Mouse (Mus musculus) CH12.LX (cell line): ENCODE results near the gene Aldoart2. TPM values are rescaled to one million over a fixed set of nuclear protein-coding genes. Genes with fewer than 3 reads are reported as not detected.
"Not testable (repeated sequence)": the region's sequence is repeated elsewhere in the genome, so short reads cannot be mapped to it uniquely, and the experiment has no call there.

ENCODE experiments used
- DNase-seq: peaks from one replicate; pipeline ENCODE4 v3.0.0-alpha.2; 2013; ENCODE audit errors: extremely low read depth
- H3K27ac ChIP-seq: 2 replicates; pipeline ENCODE4 v1.5.1; 2012; ENCODE audit warnings: low read depth, mild to moderate bottlenecking, control low read depth, moderate library complexity; ENCODE audit not compliant: insufficient read depth
- H3K27me3 ChIP-seq: replicated peaks from 2 replicates; pipeline ENCODE3; 2012; ENCODE audit warnings: inconsistent platforms
- H3K36me3 ChIP-seq, 2 experiments: replicated peaks in 1 of 2; 2 replicates each; pipeline versions ENCODE3 to v1.6.1; 2012; ENCODE audit warnings: inconsistent platforms in 1 of 2, low read length in 1 of 2, mild to moderate bottlenecking in 1 of 2, mixed read lengths in 1 of 2, moderate library complexity in 1 of 2; ENCODE audit not compliant: control insufficient read depth in 1 of 2, insufficient read depth in 1 of 2
- H3K4me1 ChIP-seq, 2 experiments: 2 replicates each; pipeline ENCODE4 v1.6.1; 2012; ENCODE audit warnings: inconsistent platforms in 1 of 2, moderate library complexity in 1 of 2; ENCODE audit not compliant: insufficient read depth in 2 of 2, control insufficient read depth in 1 of 2
- H3K4me2 ChIP-seq: 2 replicates; pipeline ENCODE4 v1.6.1; 2012; ENCODE audit warnings: low read depth, mild to moderate bottlenecking, control low read depth; ENCODE audit not compliant: poor library complexity, insufficient read depth, severe bottlenecking
- H3K4me3 ChIP-seq, 3 experiments: fragments of 150-350 bp in 1 of 3; sonication (generic) in 1 of 3; replicated peaks in 1 of 3; 2 replicates each; pipeline versions ENCODE3 to v1.5.1; 2011 to 2012; ENCODE audit warnings: low read depth in 2 of 3, low read length in 2 of 3, mild to moderate bottlenecking in 2 of 3, moderate library complexity in 2 of 3, control low read depth in 1 of 3, improper control_type of control experiment in 1 of 3, inconsistent platforms in 1 of 3, mixed read lengths in 1 of 3; ENCODE audit not compliant: poor library complexity in 1 of 3
- H3K79me2 ChIP-seq: replicated peaks from 2 replicates; pipeline ENCODE4 v1.6.1; 2012; ENCODE audit warnings: mild to moderate bottlenecking, moderate library complexity; ENCODE audit not compliant: control insufficient read depth, poor library complexity, insufficient read depth, severe bottlenecking; ENCODE audit errors: extremely low read depth
- H3K9ac ChIP-seq: 2 replicates; pipeline ENCODE4 v1.6.1; 2012; ENCODE audit warnings: low read depth, mild to moderate bottlenecking, control low read depth, moderate library complexity; ENCODE audit not compliant: insufficient read depth
- H3K9me3 ChIP-seq: replicated peaks from 2 replicates; pipeline ENCODE3; 2012; ENCODE audit warnings: low read length, inconsistent platforms, mixed read lengths
- BHLHE40 ChIP-seq: IDR thresholded peaks from 2 replicates; pipeline ENCODE4 v1.6.1; 2011; ENCODE audit warnings: mild to moderate bottlenecking, low read depth, low read length, improper control_type of control experiment
- CHD2 ChIP-seq: IDR thresholded peaks from 2 replicates; pipeline ENCODE4 v1.6.1; 2011; ENCODE audit warnings: low read length, improper control_type of control experiment
- CTCF ChIP-seq, 2 experiments: IDR thresholded peaks in 1 of 2; conservative IDR thresholded peaks in 1 of 2; 2 replicates each; pipeline ENCODE4 v1.5.1; 2011 to 2012; ENCODE audit warnings: low read depth in 2 of 2, low read length in 2 of 2, improper control_type of control experiment in 1 of 2, inconsistent platforms in 1 of 2, mild to moderate bottlenecking in 1 of 2, moderate library complexity in 1 of 2
- EP300 ChIP-seq: IDR thresholded peaks from 2 replicates; pipeline ENCODE4 v1.6.1; 2011; ENCODE audit warnings: low read length, improper control_type of control experiment
- JUND ChIP-seq: conservative IDR thresholded peaks from 2 replicates; pipeline ENCODE4 v1.6.1; 2011; ENCODE audit warnings: low read depth, low read length, improper control_type of control experiment
- KAT2A ChIP-seq: IDR thresholded peaks from 2 replicates; pipeline ENCODE4 v1.6.1; 2012; ENCODE audit warnings: low read length, improper control_type of control experiment, inconsistent platforms; ENCODE audit not compliant: insufficient replicate concordance
- MAFK ChIP-seq: IDR thresholded peaks from 2 replicates; pipeline ENCODE4 v1.6.1; 2011; ENCODE audit warnings: low read length, improper control_type of control experiment; ENCODE audit not compliant: insufficient replicate concordance
- MAZ ChIP-seq: IDR thresholded peaks from 2 replicates; pipeline ENCODE4 v1.6.1; 2012; ENCODE audit warnings: low read depth, mild to moderate bottlenecking, inconsistent platforms, low read length, improper control_type of control experiment, moderate library complexity
- MEF2A ChIP-seq: IDR thresholded peaks from 2 replicates; pipeline ENCODE4 v1.6.1; 2014; ENCODE audit warnings: low read depth, mild to moderate bottlenecking, inconsistent platforms, low read length, improper control_type of control experiment, borderline replicate concordance
- NRF1 ChIP-seq: IDR thresholded peaks from 2 replicates; pipeline ENCODE4 v1.6.1; 2014; ENCODE audit warnings: low read depth, mild to moderate bottlenecking, inconsistent platforms, low read length, improper control_type of control experiment, moderate library complexity
- POLR2AphosphoS2 ChIP-seq: IDR thresholded peaks from 2 replicates; pipeline ENCODE4 v1.6.1; 2011; ENCODE audit warnings: low read depth, low read length, improper control_type of control experiment
- TBP ChIP-seq: conservative IDR thresholded peaks from 2 replicates; pipeline ENCODE4 v1.6.1; 2011; ENCODE audit warnings: low read depth, low read length, improper control_type of control experiment
- UBTF ChIP-seq: IDR thresholded peaks from 2 replicates; pipeline ENCODE4 v1.6.1; 2012; ENCODE audit warnings: low read depth, mild to moderate bottlenecking, inconsistent platforms, low read length, improper control_type of control experiment, moderate library complexity
- USF1 ChIP-seq: IDR thresholded peaks from 2 replicates; pipeline ENCODE4 v1.6.1; 2014; ENCODE audit warnings: low read depth, mild to moderate bottlenecking, inconsistent platforms, low read length, improper control_type of control experiment
- USF2 ChIP-seq: conservative IDR thresholded peaks from 2 replicates; pipeline ENCODE4 v1.6.1; 2011; ENCODE audit warnings: low read depth, low read length, improper control_type of control experiment
- dilution Hi-C: fragments of 300-500 bp; cut with MboI; formaldehyde crosslinking; loops from 2 replicates; pipeline ENCODE4 v1.14.3; 2020; ENCODE audit warnings: low sequenced_read_pairs; ENCODE audit not compliant: extremely low pct_unique_long_range_greater_than_20kb, extremely low pct_ligation_motif_present
- in situ Hi-C: fragments of 300-500 bp; cut with MboI; formaldehyde crosslinking; loops from 3 replicates; pipeline ENCODE4 v1.14.3; 2019; ENCODE audit warnings: low sequenced_read_pairs, low pct_ligation_motif_present, low pct_unique_long_range_greater_than_20kb, mixed read lengths
- polyA plus RNA-seq: library from polyadenylated mRNA; unstranded; fragments of >175 nt; gene quantifications from 2 replicates; pipeline ENCODE4 v1.2.1, GENCODE M21; 2012; ENCODE audit warnings: low read depth; ENCODE audit not compliant: insufficient read length
- total RNA-seq, 2 experiments: library from RNA; depleted of rRNA; stranded (reverse); fragments of 300-350 nt in 1 of 2; fragments of >200 nt in 1 of 2; gene quantifications; 2 replicates each; pipeline ENCODE4 v1.2.3; 2012 to 2014

The Aldoart2 gene
- total and polyA plus RNA-seq, 3 experiments: not detected

DNA sequence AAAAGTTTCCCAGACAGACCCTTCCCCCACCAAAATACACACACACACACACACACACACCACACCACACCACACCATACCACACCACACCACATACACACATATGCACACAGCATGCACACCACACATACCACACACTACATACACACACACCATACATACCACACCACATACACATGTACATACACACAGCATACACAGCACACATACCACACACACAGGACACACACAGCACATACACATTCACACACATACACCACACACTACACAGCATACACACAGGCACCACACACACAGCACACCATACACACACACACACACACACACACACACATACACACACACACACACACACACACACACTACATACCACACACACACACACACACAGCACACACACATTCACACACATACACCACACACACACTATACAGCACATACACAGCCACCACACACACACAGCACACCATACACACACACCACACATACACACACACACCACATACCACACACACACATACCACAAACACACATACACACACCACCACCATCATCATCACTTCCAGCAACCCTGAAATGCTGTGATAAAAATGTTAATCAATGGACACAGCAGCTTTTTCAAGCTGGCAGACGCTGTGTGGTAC, 26.6 kb upstream of the Aldoart2 start:
- Histone ChIP-seq H3K27ac (0 out of 2 replicates have a peak overlapping the region, but pooled peaks have one; percentile 11), H3K9ac (no peak overlapping the region), H3K36me3 (no peaks in the 10 kb centered on the region), H3K4me2 (no peak overlapping the region), H3K4me1 (peaks cover 0 to 5% of the 10 kb centered on the region in 2 experiments; a peak in 2 of 4 replicates), H3K79me2 (no peaks in the 10 kb centered on the region), H3K27me3 (no peaks in the 10 kb centered on the region), H3K9me3 (no peaks in the 10 kb centered on the region), H3K4me3 (peak overlapping the region in 1 of 3 experiments; percentile 30)
- DNase-seq: no peak
- no peak for TF ChIP-seq KAT2A
- TF ChIP-seq UBTF: no peak
- TF ChIP-seq POLR2AphosphoS2: no peak
- no peak for TF ChIP-seq JUND
- dilution Hi-C loops (no loop called here), in situ Hi-C loops (no loop called here)

GRCm38 (mm10) chr12:55539157-55539556, 25.9 kb upstream of the Aldoart2 start:
- dilution Hi-C loops (no loop called here), in situ Hi-C loops (no loop called here)
- no peaks in the 10 kb centered on the region for H3K79me2 ChIP-seq

DNA sequence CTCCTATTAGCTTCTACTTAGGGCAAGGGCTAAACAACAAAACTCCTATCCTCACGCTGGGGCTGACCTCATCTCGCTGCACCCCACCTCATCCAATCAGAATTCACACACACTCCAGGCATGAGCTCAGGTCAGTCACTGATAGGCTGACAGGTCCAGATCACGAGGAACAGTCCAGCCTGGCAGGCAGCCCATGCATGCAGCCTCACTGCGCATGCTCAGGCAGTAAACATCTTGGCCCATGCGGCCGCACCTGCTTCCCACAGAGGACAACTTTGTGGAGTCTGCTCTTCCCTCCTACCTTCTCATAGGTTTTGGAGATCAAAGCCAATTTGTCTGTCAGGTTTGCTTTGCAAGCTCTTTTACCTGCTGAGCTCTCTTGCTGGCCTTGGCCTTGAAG, 10.1 kb upstream of the Aldoart2 start:
- H3K9ac ChIP-seq, H3K4me1 ChIP-seq, in situ Hi-C loops, H3K36me3 ChIP-seq, H3K4me2 ChIP-seq, H3K27ac ChIP-seq: not testable (repeated sequence)
- TF ChIP-seq NRF1: peak; percentile 21; the same call in 1 of the 2 replicates
- TF ChIP-seq, all 38 proteins: peak for 1; not testable (repeated sequence) for 37
- H3K27me3 ChIP-seq, H3K4me3 ChIP-seq, H3K9me3 ChIP-seq, dilution Hi-C loops, H3K79me2 ChIP-seq, DNase-seq: not testable (repeated sequence)

More at GRCm38 (mm10) chr12:55539157-55539556, 25.9 kb upstream of the Aldoart2 start:
- H3K36me3 ChIP-seq: no peaks in the 10 kb centered on the region
- no peak overlapping the region for H3K9ac ChIP-seq
- peaks cover 0 to 5% of the 10 kb centered on the region in 2 experiments; a peak in 2 of 4 replicates for H3K4me1 ChIP-seq
- H3K4me3 ChIP-seq: no peak overlapping the region
- no peaks in the 10 kb centered on the region for H3K27me3 ChIP-seq
- H3K9me3 ChIP-seq: no peaks in the 10 kb centered on the region
- no peak overlapping the region for H3K4me2 ChIP-seq
- no peak for DNase-seq
- TF ChIP-seq KAT2A (no peak), USF2 (no peak), MEF2A (no peak), TBP (no peak), CHD2 (no peak), MAZ (no peak), CTCF (conservative IDR thresholded peaks at IDR 0.05 in 1 of 2, IDR thresholded peaks at IDR 0.05 in 1 of 2; ENCODE audit: low read depth in 2 of 2, low read length in 2 of 2) (no peak), EP300 (no peak), UBTF (no peak), USF1 (no peak), MAFK (no peak), BHLHE40 (no peak)
- TF ChIP-seq, all 38 proteins: peak for 0
- H3K27ac ChIP-seq: no peak overlapping the region
